Mouse (Mus musculus) hindbrain, embryonic 16.5 days (tissue): ENCODE measurements at regions not wholly inside any gene's neighbourhood (a gene's known extent, or its start where the extent isn't known, plus 50 kb on each side); places are given as distances from the start of the nearest gene placed in this dataset.

Experiments used
- ATAC-seq: fragments of 200-750 bp; cut with Nextera tagmentation; 2 replicates; pipeline ENCODE4 v1.8.0; 2017; ENCODE audit warnings: moderate TSS enrichment, moderate library complexity
- H3K27ac ChIP-seq: fragments of 300-500 bp; sonication (generic); 2 replicates; pipeline ENCODE4 v1.5.1; 2014; ENCODE audit warnings: low read depth, mild to moderate bottlenecking, control low read depth, low read length, moderate library complexity
- H3K27me3 ChIP-seq: fragments of 300-500 bp; sonication (generic); replicated peaks from 2 replicates; pipeline ENCODE4 v1.6.1; 2014; ENCODE audit warnings: low read length; ENCODE audit not compliant: control insufficient read depth, insufficient read depth
- H3K36me3 ChIP-seq: fragments of 300-500 bp; sonication (generic); 2 replicates; pipeline ENCODE4 v1.6.1; 2014; ENCODE audit warnings: mild to moderate bottlenecking, low read length, moderate library complexity, mixed read lengths; ENCODE audit not compliant: control insufficient read depth, insufficient read depth
- H3K4me1 ChIP-seq: fragments of 300-500 bp; sonication (generic); 2 replicates; pipeline ENCODE4 v1.6.1; 2014; ENCODE audit warnings: low read depth, low read length; ENCODE audit not compliant: control insufficient read depth, insufficient read depth
- H3K4me2 ChIP-seq: fragments of 300-500 bp; sonication (generic); 2 replicates; pipeline ENCODE4 v1.6.1; 2014; ENCODE audit warnings: mild to moderate bottlenecking, low read length, control low read depth, moderate library complexity
- H3K4me3 ChIP-seq: fragments of 300-500 bp; sonication (generic); 2 replicates; pipeline ENCODE4 v1.5.1; 2014; ENCODE audit warnings: mild to moderate bottlenecking, low read length, control low read depth, moderate library complexity
- H3K9ac ChIP-seq: fragments of 300-500 bp; sonication (generic); 2 replicates; pipeline ENCODE4 v1.6.1; 2014; ENCODE audit warnings: low read depth, mild to moderate bottlenecking, control low read depth, low read length, moderate library complexity
- H3K9me3 ChIP-seq: fragments of 300-500 bp; sonication (generic); 2 replicates; pipeline ENCODE4 v1.6.1; 2014; ENCODE audit warnings: mild to moderate bottlenecking, low read length, moderate library complexity; ENCODE audit not compliant: control insufficient read depth
- WGBS: fragments of 180-500 bp; shearing (Covaris S2); extraction: QIAGEN DNeasy Blood & Tissue Kit; methylation state at CpG from one replicate; pipeline ENCODE4 v1.1.7; 2014; 5-methylcytosine and 5-hydroxymethylcytosine counted together

DNA sequence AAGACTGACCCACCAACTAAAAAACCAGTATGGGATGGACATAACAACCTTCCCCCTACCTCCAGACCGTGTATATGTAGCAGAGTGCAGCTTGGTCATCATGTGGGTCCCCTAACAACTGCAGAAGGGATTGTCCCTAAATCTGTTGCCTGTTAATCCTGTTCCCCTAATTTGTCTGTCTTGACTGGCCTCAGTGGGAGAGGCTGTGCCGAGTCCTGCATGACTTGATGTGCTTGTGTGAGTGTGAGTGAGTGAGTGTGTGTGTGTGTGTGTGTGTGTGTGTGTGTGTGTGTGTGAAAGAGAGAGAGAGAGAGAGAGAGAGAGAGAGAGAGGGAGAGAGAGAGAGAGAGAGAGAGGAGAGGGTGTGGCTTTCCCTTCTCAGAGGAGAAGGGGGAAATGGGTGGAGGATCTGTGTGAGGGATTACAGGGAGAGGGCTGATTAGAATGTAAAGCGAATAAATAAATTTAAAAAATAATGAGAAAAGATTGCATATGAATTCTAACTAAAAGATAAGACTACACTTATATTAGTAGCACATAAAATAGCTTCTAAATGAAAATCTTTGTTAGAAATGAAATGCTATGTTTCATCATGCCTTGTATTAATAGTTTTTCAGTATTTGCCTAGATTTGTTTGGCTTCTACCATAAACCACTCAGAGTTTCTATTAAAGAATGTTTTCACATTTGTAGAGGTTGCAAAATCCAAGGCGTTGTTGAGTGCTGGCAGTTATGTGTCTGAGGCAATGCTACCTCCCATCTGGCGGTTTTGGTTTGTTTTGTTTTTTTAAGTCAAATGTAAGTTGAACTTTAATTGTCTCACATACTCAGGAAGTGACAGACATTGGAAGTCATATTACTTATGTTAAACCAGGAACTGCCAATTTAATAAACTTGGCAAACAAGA lies 740.9 kb downstream of the Abca13 start:
- no peak for ATAC-seq
- WGBS, result 80% methylated on average over 5 of the region's 5 CpGs
- no peaks in the 10 kb centered on the region for H3K36me3 ChIP-seq

DNA sequence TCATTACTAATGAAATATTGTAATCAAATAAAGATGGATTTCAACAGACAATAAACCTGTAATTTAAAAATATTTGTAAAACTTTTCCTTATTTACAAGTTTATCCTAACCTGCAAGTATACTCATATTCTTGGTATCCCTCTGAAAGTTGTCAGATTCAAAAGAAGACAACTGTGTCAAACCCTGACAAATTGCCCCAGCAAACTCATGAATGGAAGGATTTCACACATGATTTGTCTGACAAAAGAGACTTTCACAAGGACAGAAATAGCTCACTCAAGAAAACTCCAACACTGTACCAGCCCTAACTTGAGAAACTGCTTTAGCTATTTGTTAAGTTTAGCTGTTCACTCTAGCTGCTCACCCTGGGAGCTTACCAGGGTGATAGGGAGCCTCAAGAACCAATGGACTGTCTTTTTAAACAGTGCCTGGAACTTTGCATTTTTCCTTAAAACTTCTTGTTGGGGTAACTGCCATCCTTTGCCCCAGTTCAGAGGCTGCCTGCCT lies 771.0 kb downstream of the Abca13 start:
- Histone ChIP-seq H3K27ac (no peak overlapping the region), H3K9me3 (no peaks in the 10 kb centered on the region; the same call in 1 of the 2 replicates), H3K4me3 (no peak overlapping the region), H3K4me1 (no peaks in the 10 kb centered on the region), H3K27me3 (no peaks in the 10 kb centered on the region; the same call in 1 of the 2 replicates), H3K36me3 (no peaks in the 10 kb centered on the region), H3K9ac (no peak overlapping the region), H3K4me2 (no peak overlapping the region)
- ATAC-seq, result no peak

More for the DNA sequence above, 740.9 kb downstream of the Abca13 start:
- Histone ChIP-seq H3K9ac (no peak overlapping the region), H3K4me1 (no peaks in the 10 kb centered on the region), H3K4me3 (no peak overlapping the region), H3K27ac (no peak overlapping the region), H3K4me2 (no peak overlapping the region), H3K27me3 (no peaks in the 10 kb centered on the region), H3K9me3 (no peaks in the 10 kb centered on the region)

GRCm38 (mm10) chr11:9982974-9983373 lies 791.2 kb downstream of the Abca13 start:
- Histone ChIP-seq H3K27me3 (no peaks in the 10 kb centered on the region), H3K9me3 (no peaks in the 10 kb centered on the region), H3K36me3 (no peaks in the 10 kb centered on the region), H3K27ac (no peak overlapping the region), H3K4me2 (no peak overlapping the region), H3K4me1 (no peaks in the 10 kb centered on the region), H3K9ac (no peak overlapping the region), H3K4me3 (no peak overlapping the region)
- no peak for ATAC-seq

- Histone ChIP-seq H3K4me3 (no peak overlapping the region), H3K9me3 (no peaks in the 10 kb centered on the region), H3K9ac (no peak overlapping the region), H3K36me3 (no peaks in the 10 kb centered on the region), H3K27ac (no peak overlapping the region), H3K4me1 (no peaks in the 10 kb centered on the region), H3K4me2 (no peak overlapping the region), H3K27me3 (no peaks in the 10 kb centered on the region)
- ATAC-seq, result peak; percentile 54; the same call in 1 of the 2 replicates
- WGBS, result 38% methylated on average over 5 of the region's 5 CpGs
Measured at GRCm38 (mm10) chr11:9994601-9995166, 802.9 kb downstream of the Abca13 start.

GRCm38 (mm10) chr11:9995356-9995755 lies 803.6 kb downstream of the Abca13 start:
- no peak for ATAC-seq
- Histone ChIP-seq H3K4me2 (no peak overlapping the region), H3K4me3 (no peak overlapping the region), H3K9ac (no peak overlapping the region), H3K36me3 (no peaks in the 10 kb centered on the region), H3K4me1 (no peaks in the 10 kb centered on the region), H3K9me3 (no peaks in the 10 kb centered on the region), H3K27me3 (no peaks in the 10 kb centered on the region), H3K27ac (no peak overlapping the region)

DNA sequence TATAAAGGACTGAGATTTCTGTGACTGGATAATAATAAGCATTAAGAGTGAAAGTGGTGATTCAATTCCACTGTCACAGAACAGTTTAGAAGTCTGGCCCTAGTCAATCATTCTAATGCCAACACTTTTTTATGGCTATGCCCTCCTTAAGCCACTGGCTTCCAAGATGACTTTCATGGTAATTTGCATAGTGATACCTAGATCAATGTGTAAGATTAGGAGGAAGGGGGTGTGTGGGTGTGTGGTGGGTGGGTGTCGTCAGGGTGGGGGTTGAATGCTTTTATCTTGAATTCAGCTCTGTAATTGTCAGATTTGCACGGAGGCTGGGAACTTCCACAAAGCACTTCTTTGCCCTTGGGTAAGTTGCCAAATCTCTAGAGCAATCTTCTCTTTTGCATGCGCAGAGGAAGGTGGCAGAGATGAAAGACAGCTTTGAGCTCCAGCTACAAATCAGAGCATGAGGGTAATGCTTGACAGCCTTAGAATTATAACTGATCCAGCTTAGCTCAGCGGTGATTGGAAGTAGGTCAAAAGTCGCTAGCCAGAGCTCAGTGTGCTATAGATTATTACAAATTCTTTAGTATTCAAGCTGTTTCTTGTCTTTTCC lies 805.9 kb downstream of the Abca13 start:
- 34% methylated on average over 5 of the region's 5 CpGs for WGBS
- Histone ChIP-seq H3K9me3 (no peaks in the 10 kb centered on the region), H3K27ac (no peak overlapping the region), H3K36me3 (no peaks in the 10 kb centered on the region), H3K4me3 (no peak overlapping the region), H3K4me1 (no peaks in the 10 kb centered on the region), H3K4me2 (no peak overlapping the region), H3K9ac (no peak overlapping the region), H3K27me3 (no peaks in the 10 kb centered on the region)
- peak; percentile 54; the same call in 1 of the 2 replicates for ATAC-seq

DNA sequence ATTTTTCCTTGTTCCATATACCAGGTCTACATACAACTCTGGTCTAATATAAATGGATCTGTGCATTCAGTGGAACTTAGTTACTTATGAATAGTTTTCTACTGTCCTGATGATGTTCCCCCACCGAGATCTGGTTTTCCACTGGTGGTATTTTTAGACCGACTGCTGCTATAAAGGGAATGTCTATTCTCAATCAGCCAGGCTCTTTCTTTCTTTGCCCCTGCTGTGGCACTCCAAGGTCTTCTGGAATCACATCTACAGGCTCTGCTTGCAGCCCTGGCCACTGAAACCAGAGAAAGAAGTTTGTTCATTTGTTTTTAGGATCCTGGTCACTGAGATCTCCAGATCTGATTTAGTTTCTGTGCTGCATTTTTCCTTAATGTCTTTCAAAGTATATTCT lies 810.4 kb downstream of the Abca13 start:
- Histone ChIP-seq H3K27me3 (no peaks in the 10 kb centered on the region), H3K4me3 (no peak overlapping the region), H3K4me2 (no peak overlapping the region), H3K36me3 (no peaks in the 10 kb centered on the region), H3K9ac (no peak overlapping the region), H3K4me1 (no peaks in the 10 kb centered on the region), H3K9me3 (no peaks in the 10 kb centered on the region), H3K27ac (no peak overlapping the region)
- WGBS, result 80% methylated on average over 2 of the region's 2 CpGs
- ATAC-seq, result no peak

- ATAC-seq, result 0 out of 2 replicates have a peak, but pooled peaks have one; percentile 63
- no peak overlapping the region for H3K4me3 ChIP-seq
- H3K9me3 ChIP-seq, result no peaks in the 10 kb centered on the region
- WGBS, result 61% methylated on average over 3 of the region's 3 CpGs
- no peak overlapping the region for H3K27ac ChIP-seq
- H3K4me2 ChIP-seq, result no peak overlapping the region
- no peaks in the 10 kb centered on the region for H3K36me3 ChIP-seq
- H3K4me1 ChIP-seq, result no peaks in the 10 kb centered on the region
- no peaks in the 10 kb centered on the region for H3K27me3 ChIP-seq
- no peak overlapping the region for H3K9ac ChIP-seq
Measured at GRCm38 (mm10) chr11:10006881-10007280, 815.1 kb downstream of the Abca13 start.

- WGBS, result 61% methylated on average over 2 of the region's 2 CpGs
- no peak overlapping the region for H3K4me3 ChIP-seq
Measured at GRCm38 (mm10) chr11:10046593-10046992, 854.9 kb downstream of the Abca13 start.

More at GRCm38 (mm10) chr11:10046593-10046992, 854.9 kb downstream of the Abca13 start:
- Histone ChIP-seq H3K9ac (no peak overlapping the region), H3K27ac (no peak overlapping the region), H3K4me1 (no peaks in the 10 kb centered on the region), H3K36me3 (no peaks in the 10 kb centered on the region), H3K9me3 (no peaks in the 10 kb centered on the region), H3K27me3 (no peaks in the 10 kb centered on the region), H3K4me2 (no peak overlapping the region)
- ATAC-seq, result no peak
